Mouse (Mus musculus): ENCODE measurements around the gene Chuk. TPM values are rescaled to one million over a fixed set of nuclear protein-coding genes. Genes with fewer than 3 reads are reported as not detected.
"Not testable (repeated sequence)": the region's sequence is repeated elsewhere in the genome, so short reads cannot be mapped to it uniquely, and the experiment has no call there.

Chuk gene
- polyA plus RNA-seq, 1 experiment from 2014 or later = 66.0 TPM

DNA sequence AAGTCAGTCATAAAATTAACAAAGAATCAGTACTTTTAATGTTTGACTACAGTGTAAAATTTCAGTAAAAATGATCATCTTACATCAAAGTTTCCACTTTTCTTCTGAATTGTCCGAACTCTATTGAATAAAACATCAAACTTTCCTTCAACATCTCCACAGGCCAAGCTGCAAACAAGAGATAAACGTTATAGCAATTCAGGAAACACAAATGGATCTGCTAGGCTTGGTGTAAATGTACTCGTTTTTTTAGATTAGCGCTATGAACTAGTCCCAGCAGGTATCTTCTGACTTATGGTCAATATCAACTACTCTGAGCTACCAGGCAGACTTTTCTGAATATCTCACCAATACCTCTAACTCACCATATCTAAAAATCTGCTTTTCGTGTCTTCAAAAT is 25.6 kb upstream of the Chuk start:
- Histone ChIP-seq H3K4me3 (no peak overlapping the region), H3K36me3 (peaks cover 31% of the 10 kb centered on the region), H3K27me3 (no peaks in the 10 kb centered on the region), H3K4me2 (replicated peaks) (no peak overlapping the region), H3K9me3 (no peaks in the 10 kb centered on the region), H3K27ac (replicated peaks) (no peak overlapping the region), H3K4me1 (peaks cover 14% of the 10 kb centered on the region), H3K9ac (replicated peaks) (no peak overlapping the region)
- no peak for ATAC-seq (replicated peaks)
- WGBS = 90% methylated on average over 5 of the region's 5 CpGs

DNA sequence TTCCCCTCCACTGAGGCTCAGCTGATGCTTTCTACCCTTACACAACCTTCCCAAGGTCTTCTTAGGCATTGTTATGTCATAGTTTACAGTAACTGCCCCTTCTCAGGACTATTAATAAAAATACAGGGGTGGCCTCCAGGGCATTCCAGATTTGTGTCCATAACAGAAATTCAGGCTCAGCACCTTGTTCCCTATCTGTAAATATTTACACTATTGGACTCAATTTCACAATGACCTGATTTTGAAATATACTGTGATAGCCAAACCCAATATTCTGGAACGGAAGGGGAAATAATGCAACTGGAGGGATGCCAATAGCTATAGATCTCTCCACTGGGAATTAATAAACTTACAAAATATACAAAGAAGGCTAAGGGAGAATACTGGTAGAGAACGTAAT is 21.3 kb upstream of the Chuk start:
- H3K36me3 ChIP-seq = peaks cover 67% of the 10 kb centered on the region
- no peak overlapping the region for H3K27ac ChIP-seq (replicated peaks)
- 93% methylated on average over 2 of the region's 2 CpGs for WGBS
- no peak overlapping the region for H3K4me2 ChIP-seq (replicated peaks)
- H3K27me3 ChIP-seq = no peaks in the 10 kb centered on the region
- ATAC-seq (replicated peaks) = no peak
- H3K9ac ChIP-seq (replicated peaks) = no peak overlapping the region
- H3K4me3 ChIP-seq = no peak overlapping the region
- H3K4me1 ChIP-seq = no peaks in the 10 kb centered on the region
- H3K9me3 ChIP-seq = no peaks in the 10 kb centered on the region

DNA sequence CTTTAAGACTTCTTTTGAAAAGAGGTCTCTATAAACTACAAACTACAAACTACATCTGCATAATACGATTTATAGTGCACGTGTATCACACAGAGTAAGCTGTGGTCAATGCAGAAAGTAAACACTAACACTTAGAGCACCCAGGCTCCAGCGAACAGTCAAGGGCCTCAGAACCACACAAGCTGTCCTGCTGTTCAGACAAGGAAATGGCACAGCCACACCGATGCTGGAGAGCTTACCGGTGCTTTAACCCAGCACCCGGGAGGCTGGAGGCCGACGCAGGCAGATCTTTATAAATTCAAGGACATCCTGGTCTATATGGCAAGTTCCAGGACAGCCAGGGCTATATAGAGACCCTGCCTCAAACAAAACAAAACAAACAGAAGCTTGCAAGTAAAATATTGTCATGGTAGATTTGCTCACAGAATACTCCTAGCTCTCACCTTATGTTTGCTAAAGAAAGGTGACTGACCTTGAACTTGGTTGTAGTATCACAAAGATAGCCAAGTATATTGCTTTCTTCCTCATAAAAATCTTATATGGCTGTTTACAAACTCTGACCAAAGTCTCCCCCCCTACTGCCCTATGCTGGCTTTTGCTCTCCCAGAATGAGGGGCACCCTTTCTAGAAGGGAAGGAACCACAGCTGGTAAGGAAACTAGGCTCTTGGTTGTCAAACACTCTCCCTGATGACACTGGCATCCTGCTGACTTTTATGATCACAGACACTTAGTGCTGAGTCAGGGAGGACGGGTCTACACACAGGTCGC is 20.6 kb upstream of the Chuk start:
- ATAC-seq (replicated peaks) = no peak
- Histone ChIP-seq H3K9ac (replicated peaks) (no peak overlapping the region), H3K36me3 (peaks cover 74% of the 10 kb centered on the region), H3K27me3 (no peaks in the 10 kb centered on the region), H3K4me1 (no peaks in the 10 kb centered on the region), H3K4me3 (no peak overlapping the region), H3K27ac (replicated peaks) (no peak overlapping the region), H3K9me3 (no peaks in the 10 kb centered on the region), H3K4me2 (replicated peaks) (no peak overlapping the region)
- 95% methylated on average over 10 of the region's 10 CpGs for WGBS

DNA sequence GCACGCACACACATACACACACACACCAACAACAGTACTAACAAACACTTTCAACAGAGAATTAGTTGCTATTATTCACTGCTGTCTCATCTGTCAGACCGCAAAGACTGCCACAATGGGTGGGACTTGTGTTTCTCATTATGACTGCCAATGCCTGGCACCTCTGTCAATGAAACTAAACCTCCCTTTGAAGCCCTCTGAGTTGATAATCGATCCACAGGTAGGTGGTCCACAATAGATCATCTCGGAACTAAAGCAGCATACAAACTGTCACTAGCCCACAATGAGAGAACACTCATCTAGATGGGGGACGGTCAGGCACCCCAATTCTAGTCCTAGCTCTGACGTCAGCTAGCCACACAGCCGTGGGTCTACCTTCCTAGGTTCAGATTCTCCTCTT is 13.9 kb upstream of the Chuk start:
- Histone ChIP-seq H3K27ac (replicated peaks) (no peak overlapping the region), H3K4me2 (replicated peaks) (no peak overlapping the region), H3K27me3 (no peaks in the 10 kb centered on the region), H3K9ac (replicated peaks) (no peak overlapping the region), H3K4me3 (no peak overlapping the region), H3K4me1 (no peaks in the 10 kb centered on the region), H3K9me3 (no peaks in the 10 kb centered on the region), H3K36me3 (peaks cover 80% of the 10 kb centered on the region)
- ATAC-seq (replicated peaks) = no peak
- 94% methylated on average over 7 of the region's 7 CpGs for WGBS

DNA sequence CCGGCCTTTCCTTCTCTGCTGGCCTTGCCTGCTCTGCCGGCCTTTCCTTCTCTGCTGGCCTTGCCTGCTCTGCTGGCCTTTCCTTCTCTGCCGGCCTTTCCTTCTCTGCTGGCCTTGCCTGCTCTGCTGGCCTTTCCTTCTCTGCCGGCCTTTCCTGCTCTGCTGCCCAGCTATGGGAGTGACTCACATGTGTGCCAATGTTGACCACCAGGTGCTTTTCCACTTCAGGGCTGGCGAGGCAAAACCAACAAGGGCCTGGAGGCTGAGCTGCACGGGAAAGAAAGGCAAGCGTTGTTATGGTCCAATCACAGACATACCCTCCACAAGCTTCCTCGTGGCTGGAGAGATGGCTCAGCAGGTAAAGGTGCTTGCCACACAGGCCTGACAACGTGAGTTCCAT is 13.4 kb upstream of the Chuk start:
- H3K4me2 ChIP-seq (replicated peaks); ATAC-seq (replicated peaks); H3K27ac ChIP-seq (replicated peaks); H3K4me1 ChIP-seq; H3K27me3 ChIP-seq; H3K4me3 ChIP-seq; H3K9me3 ChIP-seq; H3K9ac ChIP-seq (replicated peaks): not testable (repeated sequence)
- peaks cover 77% of the 10 kb centered on the region for H3K36me3 ChIP-seq
- WGBS = 92% methylated on average over 9 of the region's 9 CpGs

DNA sequence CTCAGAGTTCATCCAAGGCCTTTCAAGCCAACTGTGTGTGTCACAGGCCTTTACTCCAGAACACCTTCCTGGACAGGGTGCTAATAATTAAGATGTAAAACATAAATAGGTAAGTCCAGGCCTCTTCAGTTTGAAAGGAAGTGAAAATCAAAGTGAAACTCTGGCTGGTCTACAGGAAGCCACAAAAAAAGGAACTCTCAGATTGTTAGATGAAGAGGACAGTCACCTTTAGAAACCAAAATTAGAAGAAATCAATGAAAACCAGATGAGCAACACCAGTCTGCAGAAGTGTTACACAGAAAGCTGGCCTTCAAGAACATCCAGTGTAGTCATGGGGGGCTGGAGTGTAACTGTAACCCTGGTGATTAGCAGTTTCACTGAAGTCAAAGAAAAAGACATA is 10.5 kb upstream of the Chuk start:
- Histone ChIP-seq H3K27me3 (no peaks in the 10 kb centered on the region), H3K4me1 (no peaks in the 10 kb centered on the region), H3K27ac (replicated peaks) (no peak overlapping the region), H3K4me2 (replicated peaks) (no peak overlapping the region), H3K36me3 (peaks cover 77% of the 10 kb centered on the region), H3K9ac (replicated peaks) (no peak overlapping the region), H3K4me3 (no peak overlapping the region), H3K9me3 (no peaks in the 10 kb centered on the region)
- ATAC-seq (replicated peaks) = no peak

DNA sequence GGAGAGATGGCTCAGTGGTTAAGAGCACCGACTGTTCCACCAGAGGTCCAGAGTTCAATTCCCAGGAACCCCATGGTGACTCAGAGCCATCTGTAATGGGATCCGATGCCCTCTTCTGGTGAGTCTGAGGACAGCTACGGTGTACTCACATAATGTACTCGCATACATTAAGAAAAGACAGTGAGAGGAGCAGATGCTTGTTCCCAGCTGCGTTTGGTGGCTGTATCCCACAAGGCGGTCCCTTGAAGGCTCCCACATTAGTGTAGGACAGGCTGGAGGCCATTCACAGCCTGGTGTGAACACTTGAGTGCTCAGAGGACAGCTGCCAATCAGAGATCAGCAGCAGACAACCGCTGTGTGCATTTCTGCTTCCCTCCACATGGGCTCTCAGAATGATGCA is 4.4 kb upstream of the Chuk start:
- no peak for ATAC-seq (replicated peaks)
- H3K27me3 ChIP-seq = no peaks in the 10 kb centered on the region
- WGBS = 58% methylated on average over 7 of the region's 7 CpGs

DNA sequence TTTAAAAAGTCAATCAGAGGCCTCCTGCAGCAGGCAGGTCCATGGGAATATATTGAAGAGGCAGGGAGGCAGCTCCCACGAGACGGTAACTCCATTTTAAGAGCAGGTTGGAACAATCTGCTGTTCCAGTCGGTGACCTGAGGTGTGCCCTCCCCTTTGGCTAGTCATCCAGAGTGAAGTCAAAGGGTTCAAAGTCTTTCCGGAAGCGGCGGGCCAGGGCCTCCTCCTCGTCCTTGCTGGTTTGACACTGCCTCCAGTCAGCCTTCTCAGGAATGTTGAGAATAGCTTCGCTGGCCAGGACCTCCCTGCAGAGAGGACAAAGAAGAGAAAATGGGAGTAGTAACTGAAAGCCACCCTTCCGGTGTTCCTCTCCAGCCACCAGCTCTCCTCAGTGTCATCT is 3.1 kb upstream of the Chuk start:
- Histone ChIP-seq H3K9ac (replicated peaks) (no peak overlapping the region), H3K4me1 (peaks cover 23% of the 10 kb centered on the region), H3K36me3 (peaks cover 51% of the 10 kb centered on the region), H3K27me3 (no peaks in the 10 kb centered on the region), H3K4me3 (no peak overlapping the region), H3K27ac (replicated peaks) (no peak overlapping the region), H3K4me2 (replicated peaks) (no peak overlapping the region), H3K9me3 (no peaks in the 10 kb centered on the region)
- WGBS = 92% methylated on average over 9 of the region's 9 CpGs
- no peak for ATAC-seq (replicated peaks)

More for the DNA sequence above, 4.4 kb upstream of the Chuk start:
- no peaks in the 10 kb centered on the region for H3K9me3 ChIP-seq
- no peak overlapping the region for H3K27ac ChIP-seq (replicated peaks)
- H3K36me3 ChIP-seq = peaks cover 55% of the 10 kb centered on the region
- H3K4me2 ChIP-seq (replicated peaks) = no peak overlapping the region
- H3K4me3 ChIP-seq = no peak overlapping the region
- peaks cover 10% of the 10 kb centered on the region for H3K4me1 ChIP-seq
- no peak overlapping the region for H3K9ac ChIP-seq (replicated peaks)

DNA sequence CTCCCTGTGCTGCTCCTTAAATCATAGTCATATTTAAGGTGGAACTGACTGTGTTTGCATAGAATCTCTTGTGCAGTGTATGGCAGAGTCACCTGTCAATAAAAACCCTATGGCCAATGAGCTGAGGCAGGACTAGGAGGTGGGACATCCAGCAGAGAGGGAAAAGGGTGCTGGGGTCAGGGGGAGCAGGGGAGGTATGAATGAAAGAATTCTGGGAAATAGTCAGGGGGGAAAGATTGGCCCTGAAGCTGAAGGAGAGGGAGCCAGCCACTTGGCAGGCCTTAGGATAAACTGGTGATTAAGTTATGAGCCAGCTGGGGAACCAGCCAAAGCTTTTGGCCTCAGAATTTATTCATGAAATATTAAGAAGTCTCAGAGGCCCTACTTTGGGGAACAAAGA is 1.7 kb upstream of the Chuk start:
- H3K4me3 ChIP-seq = no peak overlapping the region
- no peak overlapping the region for H3K9ac ChIP-seq (replicated peaks)
- peaks cover 38% of the 10 kb centered on the region for H3K36me3 ChIP-seq
- peaks cover 25% of the 10 kb centered on the region for H3K4me1 ChIP-seq
- H3K4me2 ChIP-seq (replicated peaks) = no peak overlapping the region
- no peaks in the 10 kb centered on the region for H3K27me3 ChIP-seq
- no peak for ATAC-seq (replicated peaks)
- no peak overlapping the region for H3K27ac ChIP-seq (replicated peaks)
- H3K9me3 ChIP-seq = no peaks in the 10 kb centered on the region

DNA sequence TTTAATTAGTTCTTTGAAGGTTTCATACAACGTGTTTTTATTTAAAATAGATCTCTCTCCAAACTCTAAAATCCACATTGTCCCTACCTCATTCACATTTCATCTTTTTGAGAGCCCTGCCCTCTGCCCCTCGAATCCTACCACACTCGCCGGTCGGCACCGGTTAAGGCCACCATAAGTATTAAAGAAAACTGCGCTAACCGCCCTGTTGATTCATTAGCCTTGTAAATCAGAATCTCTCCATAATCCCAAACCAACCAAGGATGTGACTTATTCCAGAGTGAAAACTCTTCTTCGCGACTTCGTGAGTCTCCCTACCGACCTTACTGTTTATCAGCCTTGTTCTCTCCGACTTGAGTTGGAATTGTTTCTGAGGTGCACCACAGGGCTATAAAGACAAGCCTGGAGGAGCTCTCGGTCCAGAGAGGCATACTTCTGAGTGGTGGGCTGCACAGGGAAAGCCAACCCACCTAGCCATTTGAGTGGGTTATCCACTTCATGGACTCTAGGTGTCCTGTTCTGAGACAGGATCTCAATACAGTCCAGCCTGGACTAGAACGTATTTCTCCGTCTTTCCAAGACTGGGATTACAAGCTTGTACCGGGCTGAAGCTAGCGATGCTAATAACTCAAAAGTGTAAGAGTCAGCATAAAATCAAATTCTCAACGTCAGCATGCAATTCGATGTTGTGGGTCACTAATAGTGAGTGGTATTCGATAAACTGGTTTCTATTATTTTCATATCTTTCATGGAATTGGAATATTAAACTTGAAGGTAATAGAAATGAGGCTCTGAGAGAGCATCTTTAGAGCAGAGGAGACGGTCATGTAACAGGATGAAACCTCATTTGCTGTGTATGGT is 611 bp upstream of the Chuk start:
- WGBS = 28% methylated on average over 22 of the region's 22 CpGs
- H3K27ac ChIP-seq (replicated peaks) = peak overlapping the region; percentile 70
- peaks cover 25% of the 10 kb centered on the region for H3K4me1 ChIP-seq

DNA sequence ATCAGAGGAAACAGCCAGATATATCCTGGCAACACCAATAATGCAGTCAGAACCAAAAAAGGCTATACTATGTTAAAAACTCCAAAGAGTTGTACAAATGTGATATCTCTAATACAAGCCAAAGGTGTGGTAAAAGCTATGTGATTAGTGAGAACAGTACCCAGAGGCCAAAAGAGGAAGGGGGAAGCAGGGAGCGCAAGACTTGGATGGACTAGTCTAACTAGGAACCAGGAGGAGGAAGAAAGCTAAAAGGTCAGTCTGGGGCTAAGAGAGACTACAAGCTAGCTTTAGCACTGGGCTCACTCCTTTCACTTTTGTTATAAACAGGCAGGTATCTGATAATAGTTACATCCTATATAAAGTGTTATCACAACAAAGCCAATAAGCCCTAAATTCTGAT is 2.9 kb downstream of the Chuk start:
- H3K4me1 ChIP-seq = peaks cover 25% of the 10 kb centered on the region
- WGBS = 100% methylated on average over 1 of the region's 1 CpGs
- H3K36me3 ChIP-seq = peaks cover 5% of the 10 kb centered on the region; the same call in 1 of the 2 replicates
- H3K9me3 ChIP-seq = no peaks in the 10 kb centered on the region
- H3K4me2 ChIP-seq (replicated peaks) = no peak overlapping the region
- H3K4me3 ChIP-seq = no peak overlapping the region
- no peak for ATAC-seq (replicated peaks)
- H3K9ac ChIP-seq (replicated peaks) = no peak overlapping the region
- no peak overlapping the region for H3K27ac ChIP-seq (replicated peaks)
- no peaks in the 10 kb centered on the region for H3K27me3 ChIP-seq

More for the DNA sequence above, 611 bp upstream of the Chuk start:
- peak; percentile 56 for ATAC-seq (replicated peaks)
- peak overlapping the region; percentile 97 for H3K4me3 ChIP-seq
- no peaks in the 10 kb centered on the region for H3K9me3 ChIP-seq
- H3K4me2 ChIP-seq (replicated peaks) = peak overlapping the region; percentile 82
- no peaks in the 10 kb centered on the region for H3K27me3 ChIP-seq
- H3K9ac ChIP-seq (replicated peaks) = peak overlapping the region; percentile 97
- H3K36me3 ChIP-seq = peaks cover 27% of the 10 kb centered on the region

DNA sequence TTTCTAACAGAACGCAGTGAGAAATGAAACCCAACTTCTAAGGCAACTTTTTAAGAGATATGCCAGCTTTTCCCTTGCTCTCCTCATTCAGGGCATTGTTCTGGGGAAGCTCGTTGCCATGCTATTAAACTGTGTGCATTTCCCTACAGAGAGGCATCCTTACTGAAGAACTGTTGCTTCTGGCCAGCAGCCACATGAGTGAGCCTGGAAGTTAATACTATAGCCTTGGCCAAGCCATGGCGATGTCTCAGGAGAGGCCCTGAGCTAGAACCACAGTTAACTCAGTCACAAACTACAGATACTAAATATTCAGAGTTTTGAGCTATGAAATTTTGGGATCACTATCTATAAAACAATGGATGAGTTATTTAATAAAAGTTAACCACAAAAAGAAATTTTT is 4.3 kb downstream of the Chuk start:
- H3K4me2 ChIP-seq (replicated peaks) = no peak overlapping the region
- H3K9me3 ChIP-seq = no peaks in the 10 kb centered on the region
- no peak overlapping the region for H3K9ac ChIP-seq (replicated peaks)
- WGBS = 85% methylated on average over 3 of the region's 3 CpGs
- H3K27me3 ChIP-seq = no peaks in the 10 kb centered on the region
- no peak overlapping the region for H3K27ac ChIP-seq (replicated peaks)
- H3K4me3 ChIP-seq = no peak overlapping the region
- H3K4me1 ChIP-seq = peaks cover 21% of the 10 kb centered on the region
- no peak for ATAC-seq (replicated peaks)
- peaks cover 9% of the 10 kb centered on the region for H3K36me3 ChIP-seq

Measured in forebrain, embryonic 15.5 days (tissue).